Mouse (Mus musculus) brain, embryonic 14.5 days (tissue): ENCODE measurements at regions not wholly inside any gene's neighbourhood (a gene's known extent, or its start where the extent isn't known, plus 50 kb on each side); places are given as distances from the start of the nearest gene placed in this dataset.

Experiments
- CTCF ChIP-seq: fragments of 200-500 bp; IDR thresholded peaks from 2 replicates; pipeline ENCODE4 v1.5.1; 2012; ENCODE audit warnings: inconsistent platforms, mild to moderate bottlenecking, moderate library complexity, borderline replicate concordance; ENCODE audit not compliant: insufficient read depth, insufficient read length; ENCODE audit errors: extremely low read depth
- POLR2A ChIP-seq: fragments of 200-500 bp; IDR thresholded peaks from 2 replicates; pipeline ENCODE4 v1.6.1; 2012; ENCODE audit warnings: mild to moderate bottlenecking, inconsistent platforms, borderline replicate concordance; ENCODE audit not compliant: poor library complexity, insufficient read depth, insufficient read length, severe bottlenecking; ENCODE audit errors: extremely low read depth

DNA sequence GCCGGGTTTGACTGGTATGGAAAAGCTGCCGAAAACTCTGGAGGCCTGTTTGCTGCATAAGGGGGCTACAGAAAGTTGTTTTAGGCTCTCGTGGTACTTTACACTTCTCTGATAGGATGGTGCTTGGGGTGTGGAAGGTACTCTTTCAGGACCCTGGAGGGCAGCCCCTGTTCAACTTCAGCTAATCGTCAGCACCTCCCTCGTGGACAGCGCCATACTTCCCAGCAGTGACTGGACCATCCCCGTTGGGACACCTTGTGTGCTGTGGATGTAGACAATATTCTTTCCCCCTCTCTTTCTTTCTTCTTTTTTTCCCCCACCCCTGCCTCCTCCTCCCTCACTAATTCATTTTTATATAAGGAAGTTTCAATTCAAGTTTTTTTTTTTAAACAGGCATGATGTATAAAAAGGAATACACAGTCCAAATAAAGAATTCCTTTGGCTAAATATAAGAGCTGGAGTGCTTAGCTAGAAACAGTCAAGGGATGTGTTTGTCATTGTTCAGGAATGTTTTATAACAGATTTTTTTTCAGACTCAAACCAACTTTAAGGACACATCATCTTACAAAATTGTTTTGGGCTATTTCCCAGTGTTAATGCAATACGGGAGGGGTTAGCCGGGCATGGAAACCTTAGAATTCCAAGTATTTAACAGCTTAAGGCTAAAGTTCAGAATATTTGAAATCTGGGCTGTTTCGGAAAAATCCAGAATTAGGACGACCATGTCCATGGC lies 66.2 kb upstream of the Ampd3 start:
- no peak for TF ChIP-seq POLR2A
- no peak for TF ChIP-seq CTCF
